Mouse (Mus musculus): ENCODE measurements around the gene Gm20662.

Gm20662 gene

GRCm38 (mm10) chr9:108054331-108055040, 58.3 kb downstream of the Gm20662 start:
- DNase-seq (ENCODE audit: low spot score) = no peak

GRCm38 (mm10) chr9:108055061-108055460, 58.9 kb downstream of the Gm20662 start:
- DNase-seq (ENCODE audit: low spot score) = no peak

- no peak for DNase-seq (ENCODE audit: low spot score)
Observed at GRCm38 (mm10) chr9:108055661-108056237, 59.6 kb downstream of the Gm20662 start.

GRCm38 (mm10) chr9:108056361-108057261, 60.5 kb downstream of the Gm20662 start:
- no peak for DNase-seq (ENCODE audit: low spot score)

- DNase-seq (ENCODE audit: low spot score) = no peak
Observed at GRCm38 (mm10) chr9:108057262-108057562, 61.1 kb downstream of the Gm20662 start.

- DNase-seq (ENCODE audit: low spot score) = no peak
Observed at GRCm38 (mm10) chr9:108058291-108058690, 62.1 kb downstream of the Gm20662 start.

- DNase-seq (ENCODE audit: low spot score) = peak; percentile 53
Observed at GRCm38 (mm10) chr9:108062142-108062541, 66.0 kb downstream of the Gm20662 start.

- DNase-seq (ENCODE audit: low spot score) = no peak
Observed at GRCm38 (mm10) chr9:108063361-108063760, 67.2 kb downstream of the Gm20662 start.

- DNase-seq (ENCODE audit: low spot score) = peak; percentile 79
Observed at GRCm38 (mm10) chr9:108065491-108066011, 69.4 kb downstream of the Gm20662 start.

- no peak for DNase-seq (ENCODE audit: low spot score)
Observed at GRCm38 (mm10) chr9:108067199-108067598, 71.0 kb downstream of the Gm20662 start.

- DNase-seq (ENCODE audit: low spot score) = peak; percentile 93
Observed at GRCm38 (mm10) chr9:108067900-108068299, 71.8 kb downstream of the Gm20662 start.

- no peak for DNase-seq (ENCODE audit: low spot score)
Observed at GRCm38 (mm10) chr9:108069007-108069406, 72.9 kb downstream of the Gm20662 start.

GRCm38 (mm10) chr9:108069529-108069928, 73.4 kb downstream of the Gm20662 start:
- no peak for DNase-seq (ENCODE audit: low spot score)

GRCm38 (mm10) chr9:108071801-108072200, 75.7 kb downstream of the Gm20662 start:
- no peak for DNase-seq (ENCODE audit: low spot score)

- DNase-seq (ENCODE audit: low spot score) = no peak
Observed at GRCm38 (mm10) chr9:108072481-108072924, 76.4 kb downstream of the Gm20662 start.

GRCm38 (mm10) chr9:108073141-108073930, 77.2 kb downstream of the Gm20662 start:
- DNase-seq (ENCODE audit: low spot score) = no peak

- no peak for DNase-seq (ENCODE audit: low spot score)
Observed at GRCm38 (mm10) chr9:108080168-108080567, 84.0 kb downstream of the Gm20662 start, which contains the start of gene Mst1. Gene Mst1 (plus strand): TSS chr9:108080436.

GRCm38 (mm10) chr9:108082549-108082948, 86.4 kb downstream of the Gm20662 start:
- DNase-seq (ENCODE audit: low spot score) = no peak

GRCm38 (mm10) chr9:108082988-108083431, 86.9 kb downstream of the Gm20662 start, which contains the start of gene Rnf123:
Gene Rnf123 (minus strand): TSS chr9:108083346.
- no peak for DNase-seq (ENCODE audit: low spot score)

GRCm38 (mm10) chr9:108083561-108083960, 87.4 kb downstream of the Gm20662 start:
- no peak for DNase-seq (ENCODE audit: low spot score)

GRCm38 (mm10) chr9:108085261-108085660, 89.1 kb downstream of the Gm20662 start:
- no peak for DNase-seq (ENCODE audit: low spot score)
